Mouse (Mus musculus) bone marrow macrophage, adult 2 months (primary cell): ENCODE results near the gene Sgk1.

Experiments
- CTCF ChIP-seq: IDR thresholded peaks from 2 replicates; pipeline ENCODE4 v1.5.1; 2012; ENCODE audit warnings: low read depth, mild to moderate bottlenecking, low read length, moderate library complexity
- POLR2A ChIP-seq: IDR thresholded peaks from 2 replicates; pipeline ENCODE4 v1.6.1; 2012; ENCODE audit warnings: mild to moderate bottlenecking, low read depth, low read length, borderline replicate concordance

GRCm38 (mm10) chr10:21991986-21992833 lies 110.2 kb downstream of the Sgk1 start:
- no peak for TF ChIP-seq CTCF
- TF ChIP-seq POLR2A: no peak
